Mouse (Mus musculus): ENCODE results near the gene Tepsin.

Tepsin gene

GRCm38 (mm10) chr11:120110554-120110953 lies 12.0 kb upstream of the Tepsin start:
- DNase-seq: no peak

GRCm38 (mm10) chr11:120109558-120110210 lies 11.2 kb upstream of the Tepsin start:
- peak; percentile 34 for DNase-seq

- no peak for DNase-seq
Measured at GRCm38 (mm10) chr11:120107796-120108195, 9.3 kb upstream of the Tepsin start.

- peak; percentile 33 for DNase-seq
Measured at GRCm38 (mm10) chr11:120107026-120107425, 8.5 kb upstream of the Tepsin start.

GRCm38 (mm10) chr11:120103431-120103997 lies 5.0 kb upstream of the Tepsin start:
- no peak for DNase-seq

- DNase-seq: peak; percentile 86
Measured at GRCm38 (mm10) chr11:120101036-120101435, 2.5 kb upstream of the Tepsin start.

GRCm38 (mm10) chr11:120092817-120093591 lies 5.5 kb downstream of the Tepsin start:
- DNase-seq: no peak

- peak; percentile 8 for DNase-seq
Measured at GRCm38 (mm10) chr11:120090661-120091060, 7.9 kb downstream of the Tepsin start.

- peak; percentile 99 for DNase-seq
Measured at GRCm38 (mm10) chr11:120086702-120087152, 11.8 kb downstream of the Tepsin start, which contains the start of gene Cep131. Gene Cep131 (minus strand): TSS chr11:120086827.

- peak; percentile 64 for DNase-seq
Measured at GRCm38 (mm10) chr11:120085891-120086627, 12.5 kb downstream of the Tepsin start.

GRCm38 (mm10) chr11:120080282-120080681 lies 18.2 kb downstream of the Tepsin start:
- peak; percentile 47 for DNase-seq

- DNase-seq: no peak
Measured at GRCm38 (mm10) chr11:120076191-120076590, 22.3 kb downstream of the Tepsin start.

- no peak for DNase-seq
Measured at GRCm38 (mm10) chr11:120072986-120073647, 25.4 kb downstream of the Tepsin start.

- no peak for DNase-seq
Measured at GRCm38 (mm10) chr11:120071731-120072320, 26.7 kb downstream of the Tepsin start.

- no peak for DNase-seq
Measured at GRCm38 (mm10) chr11:120071065-120071464, 27.5 kb downstream of the Tepsin start.

GRCm38 (mm10) chr11:120070286-120070930 lies 28.1 kb downstream of the Tepsin start:
- DNase-seq: no peak

GRCm38 (mm10) chr11:120069261-120069660 lies 29.3 kb downstream of the Tepsin start:
- DNase-seq: no peak

GRCm38 (mm10) chr11:120067834-120068233 lies 30.7 kb downstream of the Tepsin start:
- DNase-seq: no peak

- peak; percentile 85 for DNase-seq
Measured at GRCm38 (mm10) chr11:120065291-120065690, 33.2 kb downstream of the Tepsin start.

GRCm38 (mm10) chr11:120064668-120065040 lies 33.9 kb downstream of the Tepsin start:
- DNase-seq: no peak

- no peak for DNase-seq
Measured at GRCm38 (mm10) chr11:120064006-120064667, 34.4 kb downstream of the Tepsin start.
